ENCODE assay signal across 10 mouse cellular contexts in the genomic region with DNA sequence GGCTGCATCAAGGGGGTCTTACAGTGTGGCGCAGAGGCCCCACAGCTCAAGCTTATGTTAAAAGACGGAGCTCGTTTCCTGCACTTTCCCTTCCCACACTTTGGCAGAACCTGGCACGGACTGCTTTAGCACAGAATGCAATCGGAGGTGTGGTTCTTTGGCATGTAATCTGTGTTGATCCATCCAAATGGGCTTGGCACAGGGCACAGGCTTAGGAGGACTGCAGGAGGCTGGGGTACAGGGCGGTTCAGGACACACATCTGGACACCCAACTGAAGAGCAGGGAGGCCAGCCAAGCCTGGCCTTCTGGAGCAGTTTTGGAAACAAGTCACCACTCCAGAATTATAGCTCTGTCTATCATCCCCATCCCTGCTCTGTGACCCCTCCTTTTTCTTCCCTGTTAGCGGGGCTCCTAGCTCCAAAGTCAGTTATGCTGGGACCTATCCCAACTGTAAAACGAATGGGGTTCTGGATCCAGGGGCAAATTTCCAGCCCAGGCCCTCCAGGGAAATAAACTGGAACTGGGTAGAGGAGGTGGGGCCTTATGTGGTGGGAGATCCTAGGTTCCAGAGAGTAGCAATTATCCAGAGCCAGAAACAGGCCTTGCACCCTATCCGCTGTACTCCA. TPM values are rescaled to one million over a fixed set of nuclear protein-coding genes. Genes with fewer than 3 reads are reported as not detected.
DNase-seq lines count a peak whose midpoint lies in the region; ATAC-seq lines count a peak whose summit lies in the region.
"Had no signal": no experiment of that assay in that cellular context is flagged by ENCODE, and none has a peak within 500 bp of the region (broad histone marks: within the 10 kb centered on the region; RNA-seq: fewer than 3 reads in every experiment).

No protein-coding gene starts in this region.

- DNase-seq in cerebellum, adult 11-12 months = peak; percentile 90
- DNase-seq in gastrocnemius, postnatal 10 days = peak; percentile 69
- DNase-seq in left cerebral cortex, postnatal 4 days = peak; percentile 73
- DNase-seq in natural killer cell, adult 2 months (ENCODE audit: low spot score in 2 of 2) = no peak
- no peak for DNase-seq in liver, embryonic 11.5 days (ENCODE audit: low spot score)

- no peak for ATAC-seq in intestine, embryonic 15.5 days
- no peak for ATAC-seq in intestine, embryonic 16.5 days
- ATAC-seq in CD4-positive, CD25-positive, alpha-beta regulatory T cell, adult 4 months = no peak
- no peak for ATAC-seq in liver, embryonic 11.5 days (replicated peaks; ENCODE audit: low FRiP score)

- H3K9ac ChIP-seq in intestine, embryonic 15.5 days = no peak overlapping the region
- no peak overlapping the region for H3K9ac ChIP-seq in intestine, embryonic 16.5 days (ENCODE audit: low read depth, low read length)
- no peak overlapping the region for H3K9ac ChIP-seq in liver, embryonic 11.5 days (ENCODE audit: low read depth, low read length)
- H3K9ac ChIP-seq: liver, embryonic 15.5 days had no signal

- H3K4me3 ChIP-seq in intestine, embryonic 15.5 days (replicated peaks) = no peak overlapping the region
- H3K4me3 ChIP-seq in intestine, embryonic 16.5 days (ENCODE audit: low read length) = no peak overlapping the region
- H3K4me3 ChIP-seq in liver, embryonic 11.5 days (ENCODE audit: low read depth, low read length) = no peak overlapping the region
- H3K4me3 ChIP-seq: liver, embryonic 15.5 days had no signal

- H3K4me2 ChIP-seq in intestine, embryonic 15.5 days (replicated peaks) = no peak overlapping the region
- no peak overlapping the region for H3K4me2 ChIP-seq in intestine, embryonic 16.5 days (ENCODE audit: low read depth, low read length)
- no peak overlapping the region for H3K4me2 ChIP-seq in liver, embryonic 11.5 days
- H3K4me2 ChIP-seq: liver, embryonic 15.5 days had no signal

- 0 out of 2 replicates have a peak overlapping the region, but pooled peaks have one; percentile 20 for H3K27ac ChIP-seq in intestine, embryonic 15.5 days
- H3K27ac ChIP-seq in intestine, embryonic 16.5 days (ENCODE audit: low read length) = no peak overlapping the region
- H3K27ac ChIP-seq in liver, embryonic 11.5 days (ENCODE audit: low read depth, low read length) = no peak overlapping the region
- H3K27ac ChIP-seq: liver, embryonic 15.5 days had no signal

- no peaks in the 10 kb centered on the region for H3K9me3 ChIP-seq in intestine, embryonic 15.5 days
- H3K9me3 ChIP-seq in intestine, embryonic 16.5 days (ENCODE audit: control insufficient read depth, low read length) = no peaks in the 10 kb centered on the region
- no peaks in the 10 kb centered on the region for H3K9me3 ChIP-seq in liver, embryonic 11.5 days (ENCODE audit: control insufficient read depth, low read length)
- H3K9me3 ChIP-seq: G1E; liver, embryonic 15.5 days had no signal

- peaks cover 5% of the 10 kb centered on the region; the same call in 1 of the 2 replicates for H3K4me1 ChIP-seq in intestine, embryonic 15.5 days (replicated peaks)
- H3K4me1 ChIP-seq in intestine, embryonic 16.5 days (ENCODE audit: control insufficient read depth, insufficient read depth, low read length) = peaks cover 7% of the 10 kb centered on the region; the same call in 1 of the 2 replicates
- no peaks in the 10 kb centered on the region for H3K4me1 ChIP-seq in liver, embryonic 11.5 days (replicated peaks; ENCODE audit: control insufficient read depth, insufficient read depth, low read length)
- H3K4me1 ChIP-seq: liver, embryonic 15.5 days had no signal

- 69% methylated on average over 9 of the region's 9 CpGs for WGBS in intestine, embryonic 15.5 days
- 68% methylated on average over 9 of the region's 9 CpGs for WGBS in intestine, embryonic 16.5 days
- WGBS in liver, embryonic 11.5 days = 81% methylated on average over 9 of the region's 9 CpGs

- H3K27me3 ChIP-seq in intestine, embryonic 15.5 days (replicated peaks) = no peaks in the 10 kb centered on the region
- H3K27me3 ChIP-seq in intestine, embryonic 16.5 days (replicated peaks; ENCODE audit: control insufficient read depth, insufficient read depth, low read length) = no peaks in the 10 kb centered on the region
- H3K27me3 ChIP-seq in liver, embryonic 11.5 days (replicated peaks; ENCODE audit: control insufficient read depth, insufficient read depth, low read length) = peaks cover 15% of the 10 kb centered on the region

- intact Hi-C loops in left cerebral cortex, postnatal 4 days (cut with DNase I) = no loop called here

- H3K36me3 ChIP-seq in intestine, embryonic 15.5 days = no peaks in the 10 kb centered on the region
- no peaks in the 10 kb centered on the region for H3K36me3 ChIP-seq in intestine, embryonic 16.5 days (ENCODE audit: control insufficient read depth, insufficient read depth, low read length)
- no peaks in the 10 kb centered on the region for H3K36me3 ChIP-seq in liver, embryonic 11.5 days (ENCODE audit: control insufficient read depth, insufficient read depth, low read length)
- H3K36me3 ChIP-seq: G1E; liver, embryonic 15.5 days had no signal

RNA-seq across cellular contexts. Expression of a gene that starts 5.2 kb away (rescaled TPM):
- polyA plus RNA-seq in intestine, embryonic 15.5 days (2015; fragmentation: Nextera tagmentation; extraction: Ambion mirVana) = 1.6 and 1.7 TPM in 2 replicates
- polyA plus RNA-seq in intestine, embryonic 16.5 days (2015; fragmentation: Nextera tagmentation; extraction: Ambion mirVana) = 0.88 and 1.1 TPM in 2 replicates
- total RNA-seq in gastrocnemius, postnatal 10 days (2021) = 1 to 10 TPM; 2.0 to 2.6 TPM
- 100 to 1,000 TPM in 1 of 2 experiments, 10 to 100 TPM in 1; 89.8 to 101 TPM for total RNA-seq in left cerebral cortex, postnatal 4 days (2021)
- polyA plus RNA-seq in CD4-positive, CD25-positive, alpha-beta regulatory T cell, adult 4 months (2017; shearing (Covaris generic)) = not detected
- 0.27 and 0.34 TPM in 2 replicates for polyA plus RNA-seq in liver, embryonic 11.5 days (2014; fragmentation: Nextera tagmentation; extraction: Ambion mirVana)
- polyA plus RNA-seq: G1E had no signal

RNA-seq across cellular contexts. Expression of a gene that starts 36.5 kb away (rescaled TPM):
- 210 and 213 TPM in 2 replicates for polyA plus RNA-seq in intestine, embryonic 15.5 days (2015; fragmentation: Nextera tagmentation; extraction: Ambion mirVana)
- polyA plus RNA-seq in intestine, embryonic 16.5 days (2015; fragmentation: Nextera tagmentation; extraction: Ambion mirVana) = 229 and 237 TPM in 2 replicates
- total RNA-seq in gastrocnemius, postnatal 10 days (2021) = 100 to 1,000 TPM; 245 to 288 TPM
- total RNA-seq in left cerebral cortex, postnatal 4 days (2021) = 10 to 100 TPM; 10.2 to 12.2 TPM
- not detected for polyA plus RNA-seq in CD4-positive, CD25-positive, alpha-beta regulatory T cell, adult 4 months (2017; shearing (Covaris generic))
- 36.5 and 39.1 TPM in 2 replicates for polyA plus RNA-seq in liver, embryonic 11.5 days (2014; fragmentation: Nextera tagmentation; extraction: Ambion mirVana)
- polyA plus RNA-seq: G1E had no signal

RNA-seq across cellular contexts. Expression of a gene that starts 45.5 kb away (rescaled TPM):
- 36.3 and 38.8 TPM in 2 replicates for polyA plus RNA-seq in intestine, embryonic 15.5 days (2015; fragmentation: Nextera tagmentation; extraction: Ambion mirVana)
- polyA plus RNA-seq in intestine, embryonic 16.5 days (2015; fragmentation: Nextera tagmentation; extraction: Ambion mirVana) = 34.2 and 34.9 TPM in 2 replicates
- 10 to 100 TPM in 1 of 2 experiments, 1 to 10 TPM in 1; 8.4 to 12.9 TPM for total RNA-seq in gastrocnemius, postnatal 10 days (2021)
- 10 to 100 TPM; 65.1 to 69.8 TPM for total RNA-seq in left cerebral cortex, postnatal 4 days (2021)
- polyA plus RNA-seq in CD4-positive, CD25-positive, alpha-beta regulatory T cell, adult 4 months (2017; shearing (Covaris generic)) = 10 to 100 TPM in 1 of 2 experiments, 1 to 10 TPM in 1; 9.2 to 18.0 TPM
- 25.1 and 27.6 TPM in 2 replicates for polyA plus RNA-seq in liver, embryonic 11.5 days (2014; fragmentation: Nextera tagmentation; extraction: Ambion mirVana)

RNA-seq across cellular contexts. Expression of a gene that starts 56.2 kb away (rescaled TPM):
- 20.9 and 24.3 TPM in 2 replicates for polyA plus RNA-seq in intestine, embryonic 15.5 days (2015; fragmentation: Nextera tagmentation; extraction: Ambion mirVana)
- 18.9 and 19.2 TPM in 2 replicates for polyA plus RNA-seq in intestine, embryonic 16.5 days (2015; fragmentation: Nextera tagmentation; extraction: Ambion mirVana)
- total RNA-seq in gastrocnemius, postnatal 10 days (2021) = 1 to 10 TPM; 5.9 to 9.7 TPM
- total RNA-seq in left cerebral cortex, postnatal 4 days (2021) = 10 to 100 TPM; 33.2 to 34.7 TPM
- 1 to 10 TPM; 3.5 to 5.9 TPM for polyA plus RNA-seq in CD4-positive, CD25-positive, alpha-beta regulatory T cell, adult 4 months (2017; shearing (Covaris generic))
- 10.2 and 11.1 TPM in 2 replicates for polyA plus RNA-seq in liver, embryonic 11.5 days (2014; fragmentation: Nextera tagmentation; extraction: Ambion mirVana)

Comparison
In these comparisons a context has a peak if more than half of its experiments do, and no peak if none do; other contexts are left out.
1. DNase-seq: peak in cerebellum, adult 11-12 months (single experiment), gastrocnemius, postnatal 10 days (single experiment) and left cerebral cortex, postnatal 4 days (single experiment); none in natural killer cell, adult 2 months (0 of 2) and liver, embryonic 11.5 days (single experiment).
2. RNA of a gene that starts 36.5 kb away (polyA plus RNA-seq): 229 to 237 TPM in intestine, embryonic 16.5 days, 210 to 213 TPM in intestine, embryonic 15.5 days and 36.5 to 39.1 TPM in liver, embryonic 11.5 days; not detected in CD4-positive, CD25-positive, alpha-beta regulatory T cell, adult 4 months; every median in the first group is over 10 times any median in the second.